Mouse (Mus musculus) intestine, postnatal 0 days (tissue): ENCODE data around the gene Pif1. TPM values are rescaled to one million over a fixed set of nuclear protein-coding genes. Genes with fewer than 3 reads are reported as not detected.

Experiments
- ATAC-seq: fragments of 200-750 bp; cut with Nextera tagmentation; 2 replicates; pipeline ENCODE4 v1.8.0; 2017; ENCODE audit warnings: mild to moderate bottlenecking, moderate TSS enrichment, moderate library complexity
- H3K27ac ChIP-seq: fragments of 300-500 bp; sonication (generic); 2 replicates; pipeline ENCODE4 v1.5.1; 2014; ENCODE audit warnings: mild to moderate bottlenecking, low read depth, low read length, moderate library complexity
- H3K27me3 ChIP-seq: fragments of 300-500 bp; sonication (generic); replicated peaks from 2 replicates; pipeline ENCODE4 v1.6.1; 2014; ENCODE audit warnings: low read length, mixed read lengths; ENCODE audit not compliant: control insufficient read depth, insufficient read depth
- H3K36me3 ChIP-seq: fragments of 300-500 bp; sonication (generic); 2 replicates; pipeline ENCODE4 v1.6.1; 2014; ENCODE audit warnings: mild to moderate bottlenecking, moderate library complexity; ENCODE audit not compliant: control insufficient read depth, insufficient read depth
- H3K4me1 ChIP-seq: fragments of 300-500 bp; sonication (generic); replicated peaks from 2 replicates; pipeline ENCODE4 v1.6.1; 2014; ENCODE audit warnings: antibody characterized with exemption, low read length, mixed read lengths; ENCODE audit not compliant: control insufficient read depth, insufficient read depth
- H3K4me2 ChIP-seq: fragments of 300-500 bp; sonication (generic); replicated peaks from 2 replicates; pipeline ENCODE4 v1.6.1; 2014; ENCODE audit warnings: low read depth, mild to moderate bottlenecking, moderate library complexity
- H3K4me3 ChIP-seq: fragments of 300-500 bp; sonication (generic); 2 replicates; pipeline ENCODE4 v1.5.1; 2014; ENCODE audit warnings: low read depth, low read length
- H3K9ac ChIP-seq: fragments of 300-500 bp; sonication (generic); 2 replicates; pipeline ENCODE4 v1.6.1; 2014; ENCODE audit warnings: mild to moderate bottlenecking, low read depth, low read length
- H3K9me3 ChIP-seq: fragments of 300-500 bp; sonication (generic); 2 replicates; pipeline ENCODE4 v1.6.1; 2016; ENCODE audit warnings: mixed run types; ENCODE audit not compliant: control insufficient read depth
- CTCF ChIP-seq: sonication (generic); IDR thresholded peaks from 2 replicates; pipeline ENCODE4 v1.5.1; 2016; ENCODE audit warnings: low read depth, mild to moderate bottlenecking, control low read depth, antibody characterized with exemption, moderate library complexity
- WGBS: fragments of 180-500 bp; shearing (Covaris S2); extraction: QIAGEN DNeasy Blood & Tissue Kit; methylation state at CpG from one replicate; pipeline ENCODE4 v1.1.7; 2014; 5-methylcytosine and 5-hydroxymethylcytosine counted together
- polyA plus RNA-seq: library from polyadenylated mRNA; unstranded; fragments of >200 nt; fragmentation: Nextera tagmentation; extraction: Ambion mirVana; gene quantifications from 2 replicates; pipeline ENCODE4 v1.2.1, GENCODE M21; 2015

Gene Pif1
- polyA plus RNA-seq, 1 experiment from 2014 or later = 1.2 TPM

GRCm38 (mm10) chr9:65593596-65593995, 6.6 kb downstream of the Pif1 start:
- ATAC-seq = no peak
- Histone ChIP-seq H3K4me2 (no peak overlapping the region), H3K4me3 (no peak overlapping the region), H3K27ac (no peak overlapping the region), H3K9ac (no peak overlapping the region), H3K27me3 (no peaks in the 10 kb centered on the region), H3K9me3 (no peaks in the 10 kb centered on the region), H3K36me3 (peaks cover 13% of the 10 kb centered on the region; the same call in 1 of the 2 replicates), H3K4me1 (no peaks in the 10 kb centered on the region)
- WGBS = 85% methylated on average over 9 of the region's 9 CpGs
- TF ChIP-seq CTCF = no peak

GRCm38 (mm10) chr9:65598765-65599249, 11.8 kb downstream of the Pif1 start:
- H3K27me3 ChIP-seq = no peaks in the 10 kb centered on the region
- H3K4me2 ChIP-seq = 0 out of 2 replicates have a peak overlapping the region, but pooled peaks have one; percentile 21
- H3K4me3 ChIP-seq = no peak overlapping the region
- peak; percentile 72 for TF ChIP-seq CTCF
- H3K9ac ChIP-seq = no peak overlapping the region
- H3K36me3 ChIP-seq = no peaks in the 10 kb centered on the region; the same call in 1 of the 2 replicates
- ATAC-seq = no peak
- H3K4me1 ChIP-seq = no peaks in the 10 kb centered on the region
- no peak overlapping the region for H3K27ac ChIP-seq
- no peaks in the 10 kb centered on the region for H3K9me3 ChIP-seq
- 43% methylated on average over 9 of the region's 11 CpGs for WGBS

GRCm38 (mm10) chr9:65600951-65601350, 14.0 kb downstream of the Pif1 start:
- 71% methylated on average over 2 of the region's 2 CpGs for WGBS
- no peak overlapping the region for H3K9ac ChIP-seq
- no peak for TF ChIP-seq CTCF
- H3K9me3 ChIP-seq = no peaks in the 10 kb centered on the region
- H3K4me3 ChIP-seq = no peak overlapping the region
- H3K36me3 ChIP-seq = no peaks in the 10 kb centered on the region
- no peak overlapping the region for H3K4me2 ChIP-seq
- H3K4me1 ChIP-seq = no peaks in the 10 kb centered on the region
- H3K27ac ChIP-seq = no peak overlapping the region
- no peaks in the 10 kb centered on the region for H3K27me3 ChIP-seq
- ATAC-seq = no peak

GRCm38 (mm10) chr9:65603401-65604102, 16.6 kb downstream of the Pif1 start:
- Histone ChIP-seq H3K27me3 (no peaks in the 10 kb centered on the region), H3K4me3 (no peak overlapping the region), H3K4me1 (no peaks in the 10 kb centered on the region), H3K9me3 (no peaks in the 10 kb centered on the region), H3K27ac (no peak overlapping the region), H3K9ac (no peak overlapping the region), H3K4me2 (no peak overlapping the region), H3K36me3 (no peaks in the 10 kb centered on the region)
- peak; percentile 63 for TF ChIP-seq CTCF
- WGBS = 57% methylated on average over 8 of the region's 8 CpGs
- no peak for ATAC-seq

- Histone ChIP-seq H3K4me3 (no peak overlapping the region), H3K9ac (no peak overlapping the region), H3K9me3 (no peaks in the 10 kb centered on the region), H3K27me3 (no peaks in the 10 kb centered on the region), H3K36me3 (no peaks in the 10 kb centered on the region), H3K4me1 (no peaks in the 10 kb centered on the region), H3K27ac (no peak overlapping the region), H3K4me2 (peak overlapping the region; percentile 45; the same call in 1 of the 2 replicates)
- 8% methylated on average over 9 of the region's 9 CpGs for WGBS
- ATAC-seq = peak; percentile 56
- TF ChIP-seq CTCF = peak; percentile 87
Observed at GRCm38 (mm10) chr9:65605471-65606136, 18.6 kb downstream of the Pif1 start.

DNA sequence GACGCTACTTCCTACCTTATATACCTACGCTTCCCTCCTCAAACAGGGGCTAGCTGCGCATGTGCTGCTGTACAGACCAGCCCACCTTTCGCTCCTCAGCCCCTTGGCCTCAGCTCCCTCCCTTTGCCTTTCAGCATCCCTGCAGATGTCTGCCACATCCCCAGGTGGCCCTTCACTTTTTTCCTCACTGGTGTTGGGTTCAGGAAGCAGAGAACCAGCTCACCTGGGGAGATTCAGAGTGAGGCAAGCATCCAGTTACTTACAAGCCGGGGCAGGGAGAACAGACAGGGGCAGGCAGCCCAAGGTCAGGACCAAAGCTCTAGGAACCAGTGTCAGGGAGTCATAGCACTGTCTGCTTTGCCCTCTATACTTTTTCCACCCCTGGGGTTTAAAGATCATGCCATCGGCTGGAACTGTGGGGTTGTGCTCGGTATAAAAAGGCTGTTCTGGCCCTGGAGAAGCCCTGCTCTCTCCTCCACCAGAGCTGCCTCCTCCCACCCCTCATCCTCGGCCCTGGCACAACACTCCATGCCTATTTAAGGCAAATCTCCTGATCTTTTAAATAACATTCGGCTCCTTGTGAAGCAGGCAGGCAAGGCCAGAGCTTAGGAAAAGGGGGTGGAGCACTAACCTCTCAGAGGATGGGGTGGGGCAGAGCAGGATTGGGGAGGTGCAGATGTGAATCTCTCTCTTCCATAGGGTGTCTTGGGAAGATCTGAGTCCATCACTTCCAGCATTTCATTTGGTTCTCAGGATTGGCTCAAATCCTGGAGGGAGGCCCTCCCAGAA, 19.6 kb downstream of the Pif1 start:
- no peaks in the 10 kb centered on the region for H3K4me1 ChIP-seq
- ATAC-seq = peak; percentile 46; the same call in 1 of the 2 replicates
- H3K9ac ChIP-seq = no peak overlapping the region
- no peaks in the 10 kb centered on the region for H3K27me3 ChIP-seq
- no peak overlapping the region for H3K4me2 ChIP-seq
- TF ChIP-seq CTCF = no peak
- H3K9me3 ChIP-seq = no peaks in the 10 kb centered on the region
- H3K36me3 ChIP-seq = no peaks in the 10 kb centered on the region
- H3K4me3 ChIP-seq = no peak overlapping the region
- WGBS = 59% methylated on average over 9 of the region's 9 CpGs
- H3K27ac ChIP-seq = no peak overlapping the region
